ENCODE assay signal across 30 mouse cellular contexts in the genomic region with DNA sequence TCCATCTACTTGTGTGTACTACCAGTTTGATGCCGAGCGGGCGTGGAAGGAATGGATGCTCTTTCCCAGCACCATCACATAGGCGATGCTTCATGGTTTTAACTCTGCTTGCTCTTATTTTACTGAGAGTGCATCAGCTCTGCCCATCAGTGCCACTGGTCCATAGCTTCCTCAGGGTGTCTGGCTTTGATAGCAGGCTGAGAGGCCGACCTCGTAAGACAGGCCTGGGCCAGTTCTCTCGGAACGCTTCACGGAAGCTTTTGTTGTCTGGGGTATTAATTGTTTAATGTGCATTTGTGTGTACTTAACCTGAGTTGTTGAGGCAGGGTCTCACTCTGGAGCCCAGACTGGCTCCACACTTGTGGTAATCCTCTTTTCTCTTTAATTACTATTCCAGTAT. TPM values are rescaled to one million over a fixed set of nuclear protein-coding genes. Genes with fewer than 3 reads are reported as not detected.
"Had no signal": no experiment of that assay in that cellular context is flagged by ENCODE, and none has a peak within 500 bp of the region (broad histone marks: within the 10 kb centered on the region; RNA-seq: fewer than 3 reads in every experiment).

No protein-coding gene starts in this region.

- H3K36me3 ChIP-seq: embryonic facial prominence, embryonic 12.5 days; embryonic facial prominence, embryonic 13.5 days; embryonic facial prominence, embryonic 15.5 days; forebrain, embryonic 10.5 days; forebrain, embryonic 12.5 days; forebrain, embryonic 15.5 days had no signal

- H3K9ac ChIP-seq: embryonic facial prominence, embryonic 12.5 days; embryonic facial prominence, embryonic 13.5 days; embryonic facial prominence, embryonic 15.5 days; forebrain, embryonic 12.5 days; forebrain, embryonic 13.5 days; forebrain, embryonic 15.5 days; forebrain, postnatal 0 days had no signal

- ATAC-seq: forebrain, embryonic 13.5 days; forebrain, embryonic 14.5 days; forebrain, embryonic 15.5 days; forebrain, embryonic 16.5 days; forebrain, postnatal 0 days had no signal

- H3K27me3 ChIP-seq: forebrain, embryonic 13.5 days; forebrain, embryonic 15.5 days had no signal

- H3K4me2 ChIP-seq: embryonic facial prominence, embryonic 12.5 days; embryonic facial prominence, embryonic 13.5 days; embryonic facial prominence, embryonic 15.5 days; forebrain, embryonic 12.5 days; forebrain, embryonic 13.5 days; forebrain, embryonic 15.5 days had no signal

- H3K4me3 ChIP-seq: embryonic facial prominence, embryonic 12.5 days; embryonic facial prominence, embryonic 13.5 days; embryonic facial prominence, embryonic 15.5 days; erythroblast, embryonic 14.5 days; forebrain, embryonic 10.5 days; forebrain, embryonic 12.5 days; forebrain, embryonic 13.5 days; forebrain, embryonic 15.5 days; gastrocnemius, adult 2 months; heart, adult 2 months had no signal

- DNase-seq: cerebellum, adult 18-20 months; cerebellum, adult 2 months; cerebellum, adult 8-10 months; cerebellum, adult 9-10 months; cerebellum, adult 9-11 months; cerebellum, postnatal 10 days; cerebellum, postnatal 14 days; cerebellum, postnatal 25 days; cerebellum, postnatal 36 days; embryo, embryonic 11 days; forebrain, postnatal 0 days; gastrocnemius, adult 2 months; gastrocnemius, postnatal 10 days; gastrocnemius, postnatal 14 days; gastrocnemius, postnatal 25 days; gastrocnemius, postnatal 36 days; heart, adult 18-20 months; heart, adult 2 months had no signal

- H3K9me3 ChIP-seq: embryonic facial prominence, embryonic 12.5 days; embryonic facial prominence, embryonic 13.5 days; embryonic facial prominence, embryonic 15.5 days; forebrain, embryonic 10.5 days; forebrain, embryonic 12.5 days; forebrain, embryonic 13.5 days; forebrain, embryonic 15.5 days had no signal

- H3K4me1 ChIP-seq: embryonic facial prominence, embryonic 12.5 days; embryonic facial prominence, embryonic 13.5 days; embryonic facial prominence, embryonic 15.5 days; forebrain, embryonic 12.5 days; forebrain, embryonic 13.5 days; forebrain, embryonic 15.5 days had no signal

- H3K27ac ChIP-seq: embryonic facial prominence, embryonic 12.5 days; embryonic facial prominence, embryonic 13.5 days; embryonic facial prominence, embryonic 15.5 days; forebrain, embryonic 10.5 days; forebrain, embryonic 12.5 days; forebrain, embryonic 13.5 days; forebrain, embryonic 15.5 days; gastrocnemius, adult 2 months; heart, adult 2 months had no signal

RNA-seq across cellular contexts. Expression of gene Slc41a2, which starts 44.3 kb away (rescaled TPM):
- total RNA-seq: common myeloid progenitor, adult 5-6 weeks; granulocyte monocyte progenitor cell, adult 5-6 weeks had no signal
- polyA plus RNA-seq: erythroblast, embryonic 14.5 days had no signal
